Mouse (Mus musculus): ENCODE data around the gene Ncapd2.

DNA sequence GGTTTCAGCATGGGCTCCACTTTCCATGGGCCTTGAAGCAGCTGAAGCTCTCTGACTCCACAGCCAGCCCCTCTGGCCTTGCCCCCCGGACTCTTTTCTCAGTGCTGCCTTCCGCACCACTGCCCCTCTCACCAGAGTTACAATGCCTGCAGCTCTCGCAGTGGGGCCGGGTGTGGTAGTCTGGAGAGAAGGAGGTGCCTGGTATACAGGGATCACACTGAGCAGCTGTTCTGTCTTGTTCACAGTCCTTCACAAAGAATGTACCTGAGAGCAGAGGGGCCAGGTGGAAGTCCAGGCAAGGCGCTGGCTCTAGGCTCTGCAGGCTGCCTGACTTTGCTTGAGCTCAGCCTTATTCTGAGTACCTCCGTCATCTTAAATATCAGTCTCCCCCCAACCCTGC is 44.8 kb upstream of the Ncapd2 start:
- TF ChIP-seq ZNF384 (IDR thresholded peaks at IDR 0.05; ENCODE audit: low read depth, low read length) (no peak), HCFC1 (IDR thresholded peaks at IDR 0.05; ENCODE audit: low read depth, low read length) (no peak), USF2 (conservative IDR thresholded peaks at IDR 0.05; ENCODE audit: low read depth, low read length) (no peak), SMC3 (IDR thresholded peaks at IDR 0.05; ENCODE audit: low read depth, low read length) (no peak), CTCF (conservative IDR thresholded peaks at IDR 0.05 in 1 of 2, IDR thresholded peaks at IDR 0.05 in 1 of 2; ENCODE audit: low read depth in 2 of 2, low read length in 2 of 2) (no peak), POLR2A (IDR thresholded peaks at IDR 0.05; ENCODE audit: low read depth, low read length) (no peak), JUND (conservative IDR thresholded peaks at IDR 0.05; ENCODE audit: low read depth, low read length) (no peak), TBP (conservative IDR thresholded peaks at IDR 0.05; ENCODE audit: low read depth, low read length) (no peak), NELFE (IDR thresholded peaks at IDR 0.05; ENCODE audit: low read depth, low read length) (no peak), KAT2A (IDR thresholded peaks at IDR 0.05; ENCODE audit: insufficient replicate concordance, low read length) (no peak), ELF1 (IDR thresholded peaks at IDR 0.05; ENCODE audit: low read depth, low read length) (no peak), IRF4 (IDR thresholded peaks at IDR 0.05; ENCODE audit: low read depth, low read length) (no peak), CHD1 (IDR thresholded peaks at IDR 0.05; ENCODE audit: low read depth, low read length) (no peak), ZMIZ1 (IDR thresholded peaks at IDR 0.05; ENCODE audit: low read depth, low read length) (no peak)

Measured in CH12.LX (cell line).